Mouse (Mus musculus): ENCODE results near the gene Riox1.

DNA sequence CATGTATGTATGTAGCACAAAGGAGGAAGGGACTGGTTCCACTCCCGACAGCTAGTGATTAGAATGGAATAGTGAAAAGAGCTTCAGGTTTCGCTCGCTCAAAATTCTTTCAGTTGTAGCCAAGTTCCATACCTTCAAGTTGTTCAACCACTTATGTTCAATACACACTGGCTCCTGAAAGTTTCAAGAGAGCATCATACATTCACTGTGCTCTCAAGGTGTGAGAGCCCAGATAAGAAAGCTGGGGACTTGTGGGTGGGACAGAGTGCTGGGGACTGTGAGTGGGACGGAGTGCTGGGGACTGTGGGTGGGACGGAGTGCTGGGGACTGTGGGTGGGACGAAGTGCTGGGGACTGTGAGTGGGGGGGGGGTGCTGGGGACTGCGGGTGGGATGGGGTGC is 14.8 kb downstream of the Riox1 start:
- TF ChIP-seq CTCF (IDR thresholded peaks at IDR 0.05; ENCODE audit: extremely low read depth, insufficient read length, insufficient replicate concordance, low read depth, low read length) (no peak), POLR2A (IDR thresholded peaks at IDR 0.05; ENCODE audit: low read depth, low read length) (no peak)
